Mouse (Mus musculus): ENCODE results near the gene Slc6a11.

- TF ChIP-seq CTCF (conservative IDR thresholded peaks at IDR 0.05; ENCODE audit: low read length) (no peak), NANOG (IDR thresholded peaks at IDR 0.05; ENCODE audit: borderline replicate concordance, low read length) (no peak)
Observed at GRCm38 (mm10) chr6:114228196-114228595, 97.2 kb downstream of the Slc6a11 start.
